Mouse (Mus musculus): ENCODE measurements around the gene Ppp1r14d. TPM values are rescaled to one million over a fixed set of nuclear protein-coding genes. Genes with fewer than 3 reads are reported as not detected.

Gene Ppp1r14d
- polyA plus RNA-seq, 1 experiment from 2014 or later: not detected

DNA sequence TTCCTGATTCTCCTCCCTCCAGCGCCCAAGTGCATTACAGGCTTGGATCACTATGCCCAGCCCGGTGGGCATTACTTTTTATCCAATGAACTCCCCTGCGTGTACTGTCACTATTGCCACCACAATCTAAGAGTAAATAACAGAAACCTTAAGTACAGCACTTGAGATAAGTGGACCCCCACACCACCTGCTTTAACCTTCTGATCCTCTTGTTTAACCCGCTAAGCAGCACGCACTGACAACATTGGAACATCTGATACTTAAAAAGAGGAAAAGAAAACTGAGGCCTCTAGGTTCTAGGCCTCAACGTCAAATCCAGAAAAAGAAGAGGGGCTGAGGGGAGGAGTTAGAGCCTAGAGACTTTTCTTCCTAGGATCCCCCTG, 21.8 kb downstream of the Ppp1r14d start:
- Histone ChIP-seq H3K9ac (ENCODE audit: low read depth, low read length) (peak overlapping the region; percentile 78), H3K9me3 (ENCODE audit: control insufficient read depth, low read length) (no peaks in the 10 kb centered on the region), H3K4me2 (peak overlapping the region; percentile 68), H3K4me3 (ENCODE audit: low read depth, low read length) (peak overlapping the region; percentile 76), H3K27me3 (replicated peaks; ENCODE audit: control insufficient read depth, insufficient read depth, low read length) (no peaks in the 10 kb centered on the region), H3K27ac (ENCODE audit: low read depth, low read length) (peak overlapping the region; percentile 81), H3K36me3 (ENCODE audit: control insufficient read depth, insufficient read depth, low read length) (peaks cover 10% of the 10 kb centered on the region; the same call in 1 of the 2 replicates), H3K4me1 (replicated peaks; ENCODE audit: control insufficient read depth, insufficient read depth, low read length) (peaks cover 5% of the 10 kb centered on the region; the same call in 1 of the 2 replicates)
- ATAC-seq (replicated peaks; ENCODE audit: low FRiP score) (no peak), DNase-seq (ENCODE audit: low spot score) (no peak)
- 20% methylated on average over 6 of the region's 6 CpGs for WGBS

DNA sequence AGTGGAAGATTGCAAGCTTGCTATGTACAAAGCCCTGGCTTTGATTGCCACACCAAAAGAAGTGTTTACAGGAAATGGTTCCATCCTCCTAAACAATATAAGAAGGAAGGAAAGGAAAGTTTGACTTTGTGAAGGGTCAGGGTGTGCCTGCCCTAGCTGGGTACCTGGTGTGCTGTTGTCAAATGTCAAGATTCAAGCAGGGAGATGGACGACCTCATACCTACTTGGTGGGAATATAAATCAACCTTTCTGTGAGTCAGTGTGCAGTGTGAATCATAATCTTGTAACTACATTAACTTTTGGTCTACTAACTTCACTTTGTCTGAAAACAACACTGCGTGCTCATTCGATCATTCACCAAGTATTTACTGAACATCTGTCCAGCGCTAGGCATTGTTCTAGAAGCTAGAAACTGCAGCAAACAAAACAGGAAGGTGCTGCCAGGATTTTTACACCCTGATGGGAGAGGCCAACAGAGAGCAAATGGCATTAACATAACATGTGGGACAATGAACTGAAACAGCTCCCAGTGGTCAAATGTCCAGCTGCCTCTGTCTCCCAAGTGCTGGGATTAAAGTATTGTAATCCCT, 25.7 kb downstream of the Ppp1r14d start:
- H3K4me1 ChIP-seq (replicated peaks; ENCODE audit: control insufficient read depth, insufficient read depth, low read length): no peaks in the 10 kb centered on the region
- H3K4me2 ChIP-seq: no peak overlapping the region
- DNase-seq (ENCODE audit: low spot score): no peak
- ATAC-seq (replicated peaks; ENCODE audit: low FRiP score): no peak
- H3K36me3 ChIP-seq (ENCODE audit: control insufficient read depth, insufficient read depth, low read length): no peaks in the 10 kb centered on the region
- no peaks in the 10 kb centered on the region for H3K27me3 ChIP-seq (replicated peaks; ENCODE audit: control insufficient read depth, insufficient read depth, low read length)
- no peak overlapping the region for H3K4me3 ChIP-seq (ENCODE audit: low read depth, low read length)
- WGBS: 76% methylated on average over 4 of the region's 4 CpGs
- no peak overlapping the region for H3K9ac ChIP-seq (ENCODE audit: low read depth, low read length)
- no peaks in the 10 kb centered on the region for H3K9me3 ChIP-seq (ENCODE audit: control insufficient read depth, low read length)
- no peak overlapping the region for H3K27ac ChIP-seq (ENCODE audit: low read depth, low read length)

DNA sequence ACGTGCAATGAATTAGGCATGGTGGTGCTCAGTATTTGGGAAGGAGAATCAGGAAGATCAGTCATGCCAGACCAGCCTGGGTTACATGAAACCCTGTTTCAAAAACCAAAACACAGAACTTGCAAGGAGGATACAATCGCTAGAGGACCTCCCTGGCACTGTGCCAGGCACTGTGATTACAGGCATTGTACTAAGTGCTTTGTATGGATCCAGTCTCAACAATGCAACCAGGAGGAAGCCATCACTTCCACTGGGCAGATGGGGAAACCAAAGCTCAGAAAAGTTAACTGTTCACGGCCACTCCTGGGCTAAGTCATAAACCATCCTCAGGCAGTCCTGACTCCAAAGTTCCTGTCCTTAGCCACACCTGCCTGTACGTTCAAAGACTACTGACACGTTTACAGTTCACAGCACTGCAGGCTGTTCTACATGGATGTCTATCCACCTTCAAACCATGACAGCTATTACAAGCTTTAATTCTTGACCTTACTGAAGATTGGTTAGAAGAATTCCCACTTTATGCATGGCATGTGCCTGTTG, 26.7 kb downstream of the Ppp1r14d start:
- ATAC-seq (replicated peaks; ENCODE audit: low FRiP score) (no peak), DNase-seq (ENCODE audit: low spot score) (no peak)
- no peak overlapping the region for H3K27ac ChIP-seq (ENCODE audit: low read depth, low read length)
- no peaks in the 10 kb centered on the region for H3K36me3 ChIP-seq (ENCODE audit: control insufficient read depth, insufficient read depth, low read length)
- H3K27me3 ChIP-seq (replicated peaks; ENCODE audit: control insufficient read depth, insufficient read depth, low read length): no peaks in the 10 kb centered on the region
- 71% methylated on average over 5 of the region's 5 CpGs for WGBS
- H3K9me3 ChIP-seq (ENCODE audit: control insufficient read depth, low read length): no peaks in the 10 kb centered on the region
- no peaks in the 10 kb centered on the region for H3K4me1 ChIP-seq (replicated peaks; ENCODE audit: control insufficient read depth, insufficient read depth, low read length)
- H3K4me2 ChIP-seq: no peak overlapping the region
- no peak overlapping the region for H3K4me3 ChIP-seq (ENCODE audit: low read depth, low read length)
- no peak overlapping the region for H3K9ac ChIP-seq (ENCODE audit: low read depth, low read length)

DNA sequence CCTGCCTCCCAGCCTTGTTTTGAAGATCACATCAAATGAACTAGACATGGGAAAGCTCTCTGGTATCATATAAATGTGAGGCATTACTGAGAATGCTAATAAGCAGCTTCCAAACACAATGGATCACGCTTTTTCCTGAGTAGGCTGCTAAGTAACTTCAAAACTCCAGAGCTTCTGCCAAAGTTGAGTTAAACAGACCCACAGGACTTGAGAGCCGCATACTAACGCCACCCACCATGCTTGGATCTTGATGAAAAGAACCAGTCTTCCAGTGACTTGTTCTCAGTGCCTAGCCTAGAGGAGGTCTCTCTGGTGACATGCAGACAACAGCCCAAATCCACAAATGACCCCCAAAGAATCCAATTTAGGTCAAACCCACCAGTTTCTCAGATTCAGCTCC, 30.8 kb downstream of the Ppp1r14d start:
- Histone ChIP-seq H3K27me3 (replicated peaks; ENCODE audit: control insufficient read depth, insufficient read depth, low read length) (no peaks in the 10 kb centered on the region), H3K36me3 (ENCODE audit: control insufficient read depth, insufficient read depth, low read length) (no peaks in the 10 kb centered on the region), H3K9me3 (ENCODE audit: control insufficient read depth, low read length) (no peaks in the 10 kb centered on the region), H3K9ac (ENCODE audit: low read depth, low read length) (no peak overlapping the region), H3K4me3 (ENCODE audit: low read depth, low read length) (no peak overlapping the region), H3K27ac (ENCODE audit: low read depth, low read length) (no peak overlapping the region), H3K4me2 (no peak overlapping the region), H3K4me1 (replicated peaks; ENCODE audit: control insufficient read depth, insufficient read depth, low read length) (peaks cover 6% of the 10 kb centered on the region; the same call in 1 of the 2 replicates)
- ATAC-seq (replicated peaks; ENCODE audit: low FRiP score): no peak
- DNase-seq (ENCODE audit: low spot score): no peak
- 82% methylated on average over 3 of the region's 3 CpGs for WGBS

DNA sequence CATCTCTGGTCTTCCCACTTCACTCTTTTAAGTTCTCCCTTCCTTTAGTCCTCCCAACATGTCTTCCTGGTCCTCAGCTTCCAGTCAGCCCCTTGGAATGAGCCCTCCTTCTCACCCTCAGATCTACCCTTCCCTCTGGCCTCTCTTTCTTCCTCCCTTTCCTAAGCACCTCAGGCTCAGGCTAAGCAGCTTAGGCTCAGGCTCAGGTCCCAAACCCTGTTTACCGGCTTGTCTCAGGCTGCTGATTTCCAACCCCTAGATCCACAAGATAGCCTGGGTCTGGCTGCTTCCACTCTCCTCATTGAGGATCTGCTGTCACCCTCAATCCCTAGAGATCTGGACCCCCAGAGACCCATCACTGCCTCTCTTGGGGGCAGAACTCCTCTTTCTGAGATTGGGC, 31.7 kb downstream of the Ppp1r14d start:
- Histone ChIP-seq H3K36me3 (ENCODE audit: control insufficient read depth, insufficient read depth, low read length) (no peaks in the 10 kb centered on the region), H3K27me3 (replicated peaks; ENCODE audit: control insufficient read depth, insufficient read depth, low read length) (no peaks in the 10 kb centered on the region), H3K4me2 (no peak overlapping the region), H3K4me3 (ENCODE audit: low read depth, low read length) (no peak overlapping the region), H3K27ac (ENCODE audit: low read depth, low read length) (no peak overlapping the region), H3K9ac (ENCODE audit: low read depth, low read length) (no peak overlapping the region), H3K9me3 (ENCODE audit: control insufficient read depth, low read length) (no peaks in the 10 kb centered on the region), H3K4me1 (replicated peaks; ENCODE audit: control insufficient read depth, insufficient read depth, low read length) (peaks cover 6% of the 10 kb centered on the region; the same call in 1 of the 2 replicates)
- ATAC-seq (replicated peaks; ENCODE audit: low FRiP score) (no peak), DNase-seq (ENCODE audit: low spot score) (no peak)
- 46% methylated on average over 1 of the region's 1 CpGs for WGBS

DNA sequence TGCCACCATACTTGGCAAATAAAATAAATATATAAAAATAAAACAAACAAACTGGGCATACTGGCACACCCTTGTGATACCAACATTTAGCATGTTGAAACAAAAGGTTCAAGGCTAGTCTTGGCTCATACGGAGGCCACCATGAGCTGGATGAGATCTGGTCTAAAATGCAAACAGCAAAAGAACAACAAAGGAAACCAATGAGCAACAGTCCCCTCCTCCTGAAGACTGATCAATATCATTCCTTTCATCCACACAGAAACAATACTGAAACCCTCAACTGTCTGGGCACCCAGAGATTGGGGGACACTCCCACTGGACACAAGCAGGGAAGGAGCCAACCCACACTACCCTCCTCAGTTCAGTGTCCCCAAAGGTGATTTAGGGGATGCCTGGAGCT, 32.2 kb downstream of the Ppp1r14d start:
- Histone ChIP-seq H3K9me3 (ENCODE audit: control insufficient read depth, low read length) (no peaks in the 10 kb centered on the region), H3K27ac (ENCODE audit: low read depth, low read length) (no peak overlapping the region; the same call in 1 of the 2 replicates), H3K4me3 (ENCODE audit: low read depth, low read length) (no peak overlapping the region), H3K4me2 (no peak overlapping the region), H3K9ac (ENCODE audit: low read depth, low read length) (no peak overlapping the region), H3K36me3 (ENCODE audit: control insufficient read depth, insufficient read depth, low read length) (no peaks in the 10 kb centered on the region), H3K4me1 (replicated peaks; ENCODE audit: control insufficient read depth, insufficient read depth, low read length) (peaks cover 6% of the 10 kb centered on the region; the same call in 1 of the 2 replicates), H3K27me3 (replicated peaks; ENCODE audit: control insufficient read depth, insufficient read depth, low read length) (no peaks in the 10 kb centered on the region)
- no peak for ATAC-seq (replicated peaks; ENCODE audit: low FRiP score)
- WGBS: 73% methylated on average over 1 of the region's 1 CpGs
- no peak for DNase-seq (ENCODE audit: low spot score)

DNA sequence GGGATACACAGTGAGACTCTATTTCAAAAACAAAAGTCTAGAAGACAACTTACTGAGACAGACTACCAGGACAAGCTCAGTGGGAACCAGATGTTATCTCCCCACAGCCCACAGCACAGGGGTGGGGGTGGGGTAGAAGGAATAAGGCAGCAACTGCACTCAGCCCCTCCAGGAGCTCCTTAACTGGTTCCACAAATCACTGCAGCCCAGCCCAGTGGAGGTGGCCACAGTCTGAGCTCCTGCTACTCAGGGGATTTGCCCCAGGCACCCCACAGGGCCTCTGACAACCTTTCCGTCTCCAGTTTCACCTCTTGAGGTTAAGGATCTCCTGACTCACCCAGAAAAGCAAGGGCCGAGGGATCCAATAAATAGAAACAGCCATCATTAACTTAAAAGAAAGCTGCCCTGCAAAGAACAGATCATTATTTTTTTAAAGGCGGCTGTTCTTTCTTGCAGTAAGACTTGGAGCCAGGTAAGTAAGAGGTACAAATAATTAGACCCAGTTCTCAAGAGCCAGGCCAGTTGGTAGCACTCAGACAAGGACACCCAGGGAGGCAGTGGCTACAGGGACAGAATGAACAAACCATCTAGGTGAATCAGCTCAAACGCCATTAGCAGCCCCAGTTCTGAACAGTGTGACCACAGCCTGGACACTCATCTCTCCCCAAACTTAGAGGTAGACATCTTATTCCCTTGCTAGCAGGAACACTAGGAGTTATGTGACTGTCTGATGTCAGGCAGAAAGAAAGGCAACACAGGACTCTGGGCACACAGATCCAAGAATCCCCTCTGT, 33.2 kb downstream of the Ppp1r14d start:
- Histone ChIP-seq H3K36me3 (ENCODE audit: control insufficient read depth, insufficient read depth, low read length) (no peaks in the 10 kb centered on the region), H3K9me3 (ENCODE audit: control insufficient read depth, low read length) (no peaks in the 10 kb centered on the region), H3K4me2 (no peak overlapping the region), H3K4me3 (ENCODE audit: low read depth, low read length) (no peak overlapping the region), H3K4me1 (replicated peaks; ENCODE audit: control insufficient read depth, insufficient read depth, low read length) (peaks cover 6% of the 10 kb centered on the region; the same call in 1 of the 2 replicates), H3K27ac (ENCODE audit: low read depth, low read length) (no peak overlapping the region), H3K9ac (ENCODE audit: low read depth, low read length) (no peak overlapping the region), H3K27me3 (replicated peaks; ENCODE audit: control insufficient read depth, insufficient read depth, low read length) (no peaks in the 10 kb centered on the region)
- no peak for DNase-seq (ENCODE audit: low spot score)
- no peak for ATAC-seq (replicated peaks; ENCODE audit: low FRiP score)
- 46% methylated on average over 4 of the region's 4 CpGs for WGBS

DNA sequence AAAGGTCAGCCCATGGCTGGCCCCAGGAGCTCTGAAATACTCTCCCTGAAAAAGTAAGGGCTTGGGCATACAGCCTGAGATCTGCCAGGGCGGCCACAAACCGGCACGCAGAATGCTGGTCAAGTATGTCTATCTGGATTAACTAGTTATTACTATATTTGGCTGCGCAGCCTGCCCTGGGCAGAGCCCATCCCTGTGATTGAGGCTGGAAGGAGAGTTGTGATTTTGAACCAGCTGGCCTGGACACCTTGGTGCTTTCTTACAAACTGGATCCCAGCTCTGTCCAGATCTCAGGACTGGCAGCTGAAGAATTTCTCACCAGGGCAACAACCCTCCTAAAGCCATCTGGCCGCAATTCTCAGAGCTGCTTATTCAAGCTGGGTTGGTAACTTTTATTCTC, 35.6 kb downstream of the Ppp1r14d start:
- Histone ChIP-seq H3K36me3 (ENCODE audit: control insufficient read depth, insufficient read depth, low read length) (no peaks in the 10 kb centered on the region), H3K4me3 (ENCODE audit: low read depth, low read length) (no peak overlapping the region), H3K27me3 (replicated peaks; ENCODE audit: control insufficient read depth, insufficient read depth, low read length) (no peaks in the 10 kb centered on the region), H3K4me1 (replicated peaks; ENCODE audit: control insufficient read depth, insufficient read depth, low read length) (peaks cover 8% of the 10 kb centered on the region), H3K9ac (ENCODE audit: low read depth, low read length) (no peak overlapping the region), H3K4me2 (no peak overlapping the region), H3K9me3 (ENCODE audit: control insufficient read depth, low read length) (no peaks in the 10 kb centered on the region), H3K27ac (ENCODE audit: low read depth, low read length) (no peak overlapping the region)
- no peak for ATAC-seq (replicated peaks; ENCODE audit: low FRiP score)
- DNase-seq (ENCODE audit: low spot score): no peak
- WGBS: 80% methylated on average over 5 of the region's 5 CpGs
